Mouse (Mus musculus): ENCODE measurements around the gene Gabpb1.

GRCm38 (mm10) chr2:126597279-126598241, 78.6 kb downstream of the Gabpb1 start:
- TF ChIP-seq POLR2A (IDR thresholded peaks at IDR 0.05; ENCODE audit: borderline replicate concordance, insufficient read depth, low read length) (no peak), CTCF (IDR thresholded peaks at IDR 0.05; ENCODE audit: borderline replicate concordance, insufficient read depth, low read depth, low read length) (no peak)
